Mouse (Mus musculus) frontal cortex, postnatal 14 days (tissue): ENCODE results near the gene Pick1.

Experiments used
- DNase-seq, 2 experiments: peaks; one replicate each; pipeline ENCODE4 v3.0.0; 2022; ENCODE audit warnings: low spot score in 2 of 2

Pick1 gene

DNA sequence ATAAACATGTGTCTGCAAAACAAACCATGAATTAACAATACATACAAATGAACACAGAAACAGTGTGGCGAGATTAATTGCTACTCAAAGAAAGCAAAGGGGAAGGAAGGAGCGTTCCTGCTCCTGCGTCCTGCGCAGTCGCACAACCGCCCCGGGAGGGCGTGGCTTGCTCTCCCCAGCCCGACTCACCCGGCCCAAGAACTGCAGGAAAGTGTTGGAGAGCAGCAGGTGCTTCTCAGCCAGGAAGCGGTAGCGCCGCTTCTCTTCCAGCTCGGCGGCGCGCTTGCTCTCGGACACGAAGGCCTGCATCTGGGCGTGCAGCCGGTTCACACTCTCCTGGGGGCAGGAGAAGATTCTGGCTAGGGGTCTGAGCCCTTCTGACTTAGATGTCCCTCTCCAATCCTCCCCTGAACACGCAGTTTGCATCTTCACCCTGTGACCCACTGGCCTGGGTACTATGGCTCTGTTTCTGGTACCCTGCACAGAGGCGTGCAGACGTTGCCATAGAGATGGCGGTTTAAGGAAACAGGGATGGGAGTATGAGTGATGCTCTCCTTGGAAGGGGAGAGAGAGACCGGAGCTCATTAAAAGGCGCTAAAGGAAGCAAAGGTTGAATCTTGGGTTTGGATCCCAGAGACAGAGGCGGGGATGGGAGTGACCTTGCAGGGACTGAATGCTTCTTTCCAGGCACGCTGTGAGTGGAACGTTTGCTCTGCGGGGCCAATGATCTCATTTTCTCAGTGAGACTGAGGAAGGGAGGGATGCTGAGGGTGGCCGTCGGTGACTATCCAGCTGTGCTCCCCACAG lies 41.5 kb downstream of the Pick1 start:
- peak in 1 of 2 experiments; percentile 43 for DNase-seq

DNA sequence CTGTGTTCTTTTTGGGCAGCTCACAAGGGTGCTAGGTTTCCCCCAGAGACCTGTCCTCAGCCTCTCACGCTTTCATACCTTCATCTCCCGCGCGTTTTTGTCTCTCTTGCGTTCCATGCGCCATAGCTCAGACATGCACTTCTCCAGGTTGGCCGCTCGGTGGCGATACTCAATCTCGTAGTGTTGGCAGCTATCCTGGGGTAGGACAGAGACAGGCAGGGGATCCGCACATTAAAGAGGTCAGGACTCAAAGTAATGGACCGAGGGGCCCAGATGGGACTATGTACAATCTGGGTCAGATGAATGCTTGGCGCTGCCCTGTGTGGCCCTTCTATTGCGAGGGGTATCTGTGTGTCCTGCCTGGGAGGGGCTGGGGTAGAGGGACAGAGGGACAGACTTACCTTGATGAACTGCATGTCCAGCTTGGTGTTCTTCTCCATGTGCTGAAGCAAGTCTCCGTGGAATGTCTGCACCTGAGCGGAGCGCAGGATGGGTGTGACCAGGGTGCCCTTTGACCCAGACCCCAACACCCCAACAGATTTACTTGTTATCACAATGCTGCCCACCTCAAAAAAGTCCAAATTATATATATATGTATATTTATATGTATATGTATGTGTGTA lies 42.3 kb downstream of the Pick1 start:
- no peak for DNase-seq

DNA sequence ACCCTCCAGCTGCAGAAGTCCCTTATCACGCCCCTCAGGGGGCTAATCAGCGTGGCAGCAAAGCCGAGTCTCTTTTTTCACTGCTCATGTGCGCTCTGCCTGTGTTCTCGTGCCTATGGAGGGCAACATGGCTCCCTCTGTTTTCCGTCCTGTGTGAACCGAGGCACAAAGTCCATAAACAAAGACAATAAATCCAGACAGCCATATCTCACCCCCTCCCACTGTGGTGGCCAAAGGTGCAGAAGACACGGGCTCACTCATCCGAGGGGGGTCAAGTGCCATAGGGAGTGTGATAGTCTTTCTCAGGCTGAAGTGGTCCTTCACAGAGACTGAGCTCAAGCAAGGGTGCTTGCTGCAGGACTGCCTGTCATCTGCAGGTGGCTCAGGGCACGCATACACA lies 44.0 kb downstream of the Pick1 start:
- DNase-seq, result no peak

DNA sequence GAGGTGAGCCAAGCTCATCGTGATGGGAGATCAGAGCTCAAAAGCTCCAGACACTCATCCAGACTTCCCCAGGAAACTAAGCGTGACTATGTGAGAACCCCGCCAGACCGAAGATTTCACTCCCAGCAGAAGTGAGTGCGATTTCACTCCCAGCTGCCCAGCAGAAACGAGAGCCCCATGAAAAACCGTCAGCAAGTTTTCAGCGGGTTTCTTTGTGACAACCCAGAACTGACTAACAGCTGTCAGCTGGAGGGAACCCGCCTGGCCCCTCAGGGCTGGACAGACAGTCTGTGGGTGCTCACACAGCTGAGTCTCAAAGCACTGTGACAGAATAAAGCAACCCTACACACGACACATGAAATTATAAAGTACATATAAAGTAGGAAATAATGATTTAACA lies 48.8 kb downstream of the Pick1 start:
- no peak for DNase-seq

DNA sequence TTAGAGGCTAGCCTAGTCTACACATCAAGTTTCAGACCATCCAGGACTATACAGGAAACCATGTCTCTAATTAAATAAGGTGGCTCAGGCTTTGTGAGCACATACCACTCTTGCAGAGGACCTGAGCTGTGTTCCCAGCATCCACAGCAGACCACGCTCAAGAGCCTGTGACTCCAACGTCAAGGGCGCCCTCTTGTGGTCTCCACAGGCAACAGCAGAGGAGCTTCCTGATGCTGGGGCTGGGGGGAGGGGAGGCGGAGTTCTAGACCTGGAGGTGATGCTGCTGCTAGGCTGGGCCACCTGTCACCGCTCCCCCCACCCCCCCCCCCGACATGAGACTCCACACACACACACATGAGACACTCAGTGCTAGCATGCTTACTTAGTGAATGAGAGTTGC lies 51.2 kb downstream of the Pick1 start:
- no peak for DNase-seq

DNA sequence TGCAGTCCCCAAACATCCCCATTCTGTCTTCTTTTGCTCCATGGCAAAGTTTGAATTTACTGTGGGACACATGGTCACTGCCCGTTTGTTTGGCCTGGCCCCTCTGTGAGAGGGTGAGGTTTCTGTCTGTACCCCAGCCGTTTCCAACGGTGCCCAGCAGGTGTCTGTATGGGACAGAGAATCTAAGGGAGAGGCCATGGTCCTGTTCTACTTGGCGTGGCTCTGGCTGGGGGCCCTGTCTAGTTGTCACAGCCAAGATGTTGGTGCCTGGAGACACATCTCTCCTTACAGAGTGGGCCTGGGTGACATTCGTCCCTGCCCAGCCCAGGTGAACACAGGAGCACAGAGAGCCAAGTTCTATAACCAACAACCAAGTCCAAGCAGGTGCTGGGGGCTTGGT lies 51.9 kb downstream of the Pick1 start:
- DNase-seq, result no peak

DNA sequence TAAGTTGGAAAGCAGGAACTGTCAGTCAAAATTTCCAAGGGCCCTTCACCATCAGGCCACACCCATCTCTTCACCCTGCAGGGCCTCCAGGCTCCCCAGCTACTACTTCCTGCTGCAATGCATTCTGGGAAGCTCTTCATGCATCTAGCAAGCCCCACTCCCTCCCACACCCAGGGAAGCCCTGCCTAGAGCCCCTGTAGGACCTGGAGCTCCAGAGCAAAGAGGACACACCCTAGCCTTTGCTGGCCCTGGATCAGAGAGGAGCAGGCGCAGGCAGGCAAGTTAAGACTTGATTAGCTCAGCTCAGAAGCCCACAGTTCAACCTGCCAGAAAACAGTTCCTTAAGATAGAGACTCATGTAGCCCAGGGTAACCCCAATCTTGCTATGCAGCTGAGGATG lies 52.4 kb downstream of the Pick1 start:
- no peak for DNase-seq

DNA sequence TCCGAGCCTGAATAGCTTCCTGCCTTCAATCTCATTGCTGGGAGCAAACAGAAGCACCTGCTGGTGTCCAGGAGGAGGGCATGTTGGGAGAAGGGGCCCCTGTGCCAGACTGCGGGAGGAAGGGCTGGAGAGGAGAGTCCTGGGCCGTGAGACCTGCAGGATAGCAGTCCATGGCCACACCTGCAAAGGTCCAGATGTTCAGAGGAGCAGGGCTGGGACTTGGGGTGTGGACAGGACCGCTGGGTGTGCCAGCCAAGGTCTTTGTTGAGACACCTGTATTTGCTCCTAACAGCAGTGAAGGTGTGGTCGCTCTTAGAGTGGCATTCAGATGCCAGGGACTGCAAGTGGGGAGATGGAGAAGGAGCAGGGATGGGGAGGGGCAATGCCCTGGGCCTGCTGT lies 53.5 kb downstream of the Pick1 start:
- DNase-seq, result no peak

DNA sequence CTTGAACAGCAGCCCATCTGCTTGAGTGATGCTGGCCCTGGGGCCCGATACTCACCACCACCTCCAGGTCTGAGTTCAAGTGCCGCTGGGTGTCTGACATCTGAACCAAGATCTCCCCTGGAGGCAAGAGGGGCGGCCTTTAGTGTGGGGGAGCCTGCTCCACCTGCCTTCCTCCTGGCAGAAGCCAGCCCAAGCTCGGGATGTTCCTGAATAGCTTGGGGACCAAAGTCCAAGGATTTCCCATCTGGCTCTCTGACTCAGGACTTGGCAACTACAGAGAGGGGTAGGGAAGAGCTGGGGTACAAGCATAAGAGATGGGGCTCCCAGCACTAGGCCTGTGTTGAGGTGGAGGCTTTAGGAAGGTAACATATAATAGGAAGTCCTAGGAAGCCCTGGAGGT lies 54.4 kb downstream of the Pick1 start:
- no peak for DNase-seq

DNA sequence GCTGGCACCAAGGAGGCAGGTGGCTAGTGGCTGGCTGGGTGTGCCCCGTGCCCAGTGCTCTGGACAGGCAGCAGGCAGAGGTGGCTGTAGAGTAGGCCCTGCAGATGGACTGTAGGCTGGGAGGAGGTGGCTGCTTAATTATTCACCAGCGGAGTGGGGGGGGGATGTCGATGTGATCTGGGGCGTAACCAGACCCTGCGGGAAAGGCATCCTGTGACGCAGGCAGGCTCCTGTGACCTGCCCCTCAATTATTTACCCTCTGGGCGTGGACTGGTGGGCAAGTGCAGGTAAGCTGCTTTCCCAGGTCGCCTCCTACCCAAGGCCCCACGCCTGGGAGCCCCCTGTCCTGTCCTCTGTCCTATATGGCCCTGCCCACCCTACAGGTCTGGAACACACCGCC lies 56.4 kb downstream of the Pick1 start, which contains the start of gene Baiap2l2:
Baiap2l2 (minus strand) TSS at position 139 of the 400 bp plus-strand sequence.
- no peak for DNase-seq

DNA sequence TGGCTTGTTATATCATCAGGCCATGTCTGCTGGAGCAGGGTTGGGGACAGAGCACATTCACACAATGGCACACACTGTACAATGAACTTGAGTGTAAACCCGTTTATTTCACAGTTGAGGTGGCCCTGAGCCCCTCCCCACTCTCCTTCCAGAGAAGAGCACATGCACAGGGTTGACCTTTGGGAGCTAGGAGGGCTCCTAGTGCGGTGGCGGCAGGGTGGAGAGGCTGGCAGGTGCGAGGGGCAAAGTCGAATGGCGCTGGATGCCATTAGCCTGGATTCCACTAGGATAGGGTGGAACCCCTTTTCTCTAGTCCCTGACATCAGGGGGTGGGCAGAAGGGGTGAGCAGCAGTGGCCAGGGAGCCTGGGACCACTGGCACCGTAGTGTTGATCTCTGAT lies 57.2 kb downstream of the Pick1 start:
- no peak for DNase-seq

DNA sequence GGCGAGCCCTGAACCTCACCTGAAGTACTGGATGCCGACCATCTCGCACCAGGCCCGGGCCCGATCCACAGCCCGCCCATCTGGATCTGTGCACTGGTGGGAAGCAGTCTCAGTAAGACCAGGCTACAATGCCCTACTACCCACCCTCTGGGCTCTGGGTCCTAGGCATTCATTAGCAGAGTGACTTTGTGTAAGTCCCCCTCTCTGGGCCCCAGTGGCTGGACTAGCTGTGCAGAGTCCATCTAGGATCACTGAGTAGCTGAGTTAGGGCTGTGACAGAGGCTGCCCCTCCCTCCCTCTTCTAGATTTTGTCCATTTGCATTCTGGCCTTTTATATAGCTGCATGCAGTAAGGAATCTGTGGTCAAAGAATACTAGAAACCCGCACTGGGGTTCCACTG lies 58.1 kb downstream of the Pick1 start:
- no peak for DNase-seq

DNA sequence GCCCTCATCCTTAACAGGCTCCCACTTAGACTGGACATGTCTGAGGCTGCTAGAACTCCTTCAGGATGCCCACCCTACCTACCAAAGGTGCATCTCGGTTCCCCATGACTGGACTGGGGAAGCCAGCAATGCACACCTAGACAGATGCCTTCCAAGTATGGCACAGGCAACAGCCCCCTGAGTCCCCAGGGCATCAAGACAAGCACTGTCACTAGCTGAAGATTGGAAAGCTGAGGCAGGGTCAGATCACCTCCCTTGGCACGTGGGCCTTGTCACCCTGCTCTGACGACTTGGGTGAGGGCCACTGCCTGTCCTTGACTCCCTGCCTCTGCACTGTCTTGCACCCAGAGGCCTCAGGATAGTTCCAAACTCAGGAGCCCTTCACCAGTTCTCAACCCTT lies 59.4 kb downstream of the Pick1 start:
- no peak for DNase-seq

DNA sequence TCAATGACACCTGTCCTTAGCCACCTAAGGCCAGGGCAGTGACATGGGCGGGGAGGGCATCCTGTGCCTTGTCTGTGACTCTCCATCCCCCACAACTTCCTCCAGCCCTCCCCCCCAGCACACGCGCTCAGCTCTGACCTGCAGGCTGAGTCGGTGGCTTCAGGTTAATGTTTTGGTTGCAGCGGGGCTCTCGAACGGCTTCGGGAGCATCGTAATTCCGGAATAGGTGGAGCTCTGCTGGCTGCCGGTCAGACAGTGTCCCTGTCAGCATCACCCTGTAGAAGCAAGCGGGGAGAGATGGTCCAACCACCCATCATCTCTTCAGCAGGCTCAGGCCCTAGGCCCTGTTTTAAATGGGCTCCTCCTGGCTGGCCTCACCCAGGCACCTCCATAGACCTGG lies 60.5 kb downstream of the Pick1 start:
- no peak for DNase-seq

DNA sequence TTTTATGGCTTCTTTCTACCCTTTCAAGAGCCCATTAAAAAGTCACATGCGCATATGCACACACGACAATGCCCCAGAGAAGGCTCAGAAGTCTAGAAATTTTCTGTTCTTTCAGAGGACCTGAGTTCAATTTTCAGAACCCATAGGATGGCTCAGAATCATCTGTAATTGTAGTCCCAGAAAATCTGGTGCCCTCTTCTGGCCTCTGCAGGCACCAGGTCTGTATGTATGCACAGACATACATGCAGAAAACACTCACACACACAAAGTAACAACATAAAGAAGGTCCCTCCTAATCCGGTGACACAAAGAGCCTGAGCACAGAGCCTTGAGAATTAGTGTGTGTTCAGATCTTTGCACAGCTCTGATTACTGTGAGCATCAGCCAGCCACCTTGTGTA lies 61.4 kb downstream of the Pick1 start:
- no peak for DNase-seq

DNA sequence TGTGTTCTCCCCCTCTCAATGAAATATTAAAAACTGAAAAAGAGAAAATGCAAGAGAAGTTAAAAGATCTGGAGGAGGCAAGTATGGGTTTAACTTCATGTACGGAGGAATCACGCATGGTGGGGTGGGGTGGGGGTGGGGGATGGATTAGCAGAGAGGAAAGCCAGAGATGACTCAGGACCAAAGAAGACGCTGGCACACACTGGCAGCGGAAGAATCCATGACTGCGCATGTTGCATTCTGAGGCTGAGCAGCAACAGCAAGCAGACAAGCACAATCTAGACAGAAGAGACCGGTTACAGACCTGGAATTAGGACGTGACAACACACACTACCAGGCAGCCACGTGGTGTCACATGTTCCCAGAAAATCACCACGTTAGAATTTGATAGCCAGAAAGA lies 63.8 kb downstream of the Pick1 start:
- no peak for DNase-seq

DNA sequence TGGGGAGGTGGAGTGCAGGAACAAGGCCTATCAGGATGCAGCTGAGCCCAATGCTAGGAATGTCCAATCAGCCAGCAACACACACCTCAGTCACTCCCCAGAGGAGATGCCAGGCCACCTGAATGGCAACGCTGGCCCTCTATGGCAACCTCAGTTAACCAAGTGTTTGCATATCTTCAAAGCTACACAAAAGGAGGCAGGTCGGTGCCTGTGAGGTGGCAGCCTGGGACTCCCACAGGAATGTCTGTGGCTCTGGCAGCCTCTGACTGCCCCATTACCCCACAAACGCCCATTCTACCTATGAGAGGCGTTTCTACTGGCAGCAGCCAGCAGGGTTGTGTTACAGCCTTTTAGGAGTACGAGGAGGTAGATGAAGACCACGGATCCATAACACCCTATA lies 69.6 kb downstream of the Pick1 start:
- no peak for DNase-seq
